Comparison of ENCODE assay signal across 25 mouse cellular contexts in genomic region chr1:132089767-132090166, GRCm38 (mm10). TPM values are rescaled to one million over a fixed set of nuclear protein-coding genes. Genes with fewer than 3 reads are reported as not detected.
"Had no signal": no experiment of that assay in that cellular context is flagged by ENCODE, and none has a peak within 500 bp of the region (broad histone marks: within the 10 kb centered on the region; RNA-seq: fewer than 3 reads in every experiment).

No protein-coding gene starts in this region.

- H3K9me3 ChIP-seq: intestine, embryonic 15.5 days; kidney, embryonic 15.5 days; limb, embryonic 12.5 days; limb, embryonic 15.5 days; megakaryocyte, embryonic 14.5 days; midbrain, embryonic 10.5 days; midbrain, embryonic 13.5 days; neural tube, embryonic 13.5 days; stomach, embryonic 15.5 days had no signal

- H3K36me3 ChIP-seq: intestine, embryonic 15.5 days; kidney, embryonic 15.5 days; limb, embryonic 12.5 days; limb, embryonic 15.5 days; midbrain, embryonic 10.5 days; midbrain, embryonic 13.5 days; neural tube, embryonic 13.5 days; stomach, embryonic 15.5 days had no signal

- ATAC-seq: hindbrain, embryonic 16.5 days; intestine, embryonic 15.5 days; liver, postnatal 0 days; midbrain, embryonic 13.5 days; midbrain, embryonic 16.5 days had no signal

- DNase-seq: kidney, adult 11 months; kidney, adult 8-10 months; kidney, postnatal 10 days; kidney, postnatal 36 days; left cerebral cortex, postnatal 4 days; liver, postnatal 0 days; right cerebral cortex, postnatal 25 days; spleen, adult 18-20 months; thymus, adult 18-20 months; thymus, postnatal 14 days had no signal

- H3K27ac ChIP-seq: intestine, embryonic 15.5 days; kidney, embryonic 15.5 days; limb, embryonic 12.5 days; limb, embryonic 15.5 days; liver, embryonic 14.5 days; midbrain, embryonic 10.5 days; midbrain, embryonic 13.5 days; neural tube, embryonic 13.5 days; stomach, embryonic 15.5 days had no signal

- H3K4me3 ChIP-seq: intestine, embryonic 15.5 days; kidney, embryonic 15.5 days; limb, embryonic 12.5 days; limb, embryonic 15.5 days; megakaryocyte, embryonic 14.5 days; midbrain, embryonic 10.5 days; midbrain, embryonic 13.5 days; myocyte; neural tube, embryonic 13.5 days; stomach, embryonic 15.5 days had no signal

- H3K4me1 ChIP-seq: kidney, embryonic 15.5 days; limb, embryonic 15.5 days; midbrain, embryonic 13.5 days; neural tube, embryonic 13.5 days; stomach, embryonic 15.5 days had no signal

- H3K27me3 ChIP-seq: intestine, embryonic 15.5 days; kidney, embryonic 15.5 days; limb, embryonic 12.5 days; limb, embryonic 15.5 days; midbrain, embryonic 13.5 days; neural tube, embryonic 13.5 days; stomach, embryonic 15.5 days had no signal

RNA-seq across cellular contexts. Expression of gene Cdk18, which starts 49.7 kb away (rescaled TPM):
- total RNA-seq: monocyte, adult 5-6 weeks; neutrophil, adult 5-6 weeks had no signal
